Mouse (Mus musculus) heart, postnatal 0 days (tissue): ENCODE results near the gene Hist1h2bb. TPM values are rescaled to one million over a fixed set of nuclear protein-coding genes. Genes with fewer than 3 reads are reported as not detected.

ENCODE experiments used
- ATAC-seq: fragments of 200-750 bp; cut with Nextera tagmentation; 2 replicates; pipeline ENCODE4 v1.8.0; 2017; ENCODE audit warnings: low read depth, moderate number of reproducible peaks, moderate library complexity; ENCODE audit not compliant: insufficient read depth
- DNase-seq: peaks from one replicate; pipeline ENCODE4 v3.0.0-alpha.2; 2016; ENCODE audit warnings: low spot score
- H3K27ac ChIP-seq: fragments of 300-500 bp; sonication (generic); 2 replicates; pipeline ENCODE4 v1.5.1; 2014; ENCODE audit warnings: low read depth, mild to moderate bottlenecking
- H3K27me3 ChIP-seq: fragments of 300-500 bp; sonication (generic); 2 replicates; pipeline ENCODE4 v1.6.1; 2014; ENCODE audit warnings: low read length, mixed read lengths; ENCODE audit not compliant: control insufficient read depth, insufficient read depth
- H3K36me3 ChIP-seq: fragments of 300-500 bp; sonication (generic); replicated peaks from 2 replicates; pipeline ENCODE4 v1.6.1; 2014; ENCODE audit warnings: low read length, mixed read lengths; ENCODE audit not compliant: control insufficient read depth, insufficient read depth
- H3K4me1 ChIP-seq: fragments of 300-500 bp; sonication (generic); 2 replicates; pipeline ENCODE4 v1.6.1; 2014; ENCODE audit warnings: antibody characterized with exemption; ENCODE audit not compliant: control insufficient read depth, insufficient read depth
- H3K4me2 ChIP-seq: fragments of 300-500 bp; sonication (generic); 2 replicates; pipeline ENCODE4 v1.6.1; 2014; ENCODE audit warnings: low read depth, mild to moderate bottlenecking, low read length, moderate library complexity
- H3K4me3 ChIP-seq: fragments of 300-500 bp; sonication (generic); 2 replicates; pipeline ENCODE4 v1.5.1; 2014; ENCODE audit warnings: low read depth, low read length
- H3K9ac ChIP-seq: fragments of 300-500 bp; sonication (generic); replicated peaks from 2 replicates; pipeline ENCODE4 v1.6.1; 2014; ENCODE audit warnings: low read depth, low read length, mixed read lengths
- H3K9me3 ChIP-seq: fragments of 300-500 bp; sonication (generic); replicated peaks from 2 replicates; pipeline ENCODE4 v1.6.1; 2016; ENCODE audit warnings: low read length; ENCODE audit not compliant: control insufficient read depth
- CTCF ChIP-seq: IDR thresholded peaks from 2 replicates; pipeline ENCODE4 v1.5.1; 2016; ENCODE audit warnings: antibody characterized with exemption, control low read depth, low read depth
- EP300 ChIP-seq: IDR thresholded peaks from 2 replicates; pipeline ENCODE4 v1.6.1; 2016; ENCODE audit warnings: antibody characterized with exemption, low read depth
- WGBS: fragments of 180-500 bp; shearing (Covaris S2); extraction: QIAGEN DNeasy Blood & Tissue Kit; methylation state at CpG from one replicate; pipeline ENCODE4 v1.1.7; 2014; 5-methylcytosine and 5-hydroxymethylcytosine counted together
- polyA plus RNA-seq: library from polyadenylated mRNA; unstranded; fragments of >200 nt; fragmentation: Nextera tagmentation; extraction: Ambion mirVana; gene quantifications from 2 replicates; pipeline ENCODE4 v1.2.1, GENCODE M21; 2015
- total RNA-seq: library from RNA; depleted of rRNA; stranded (reverse); fragments of >200 nt; gene quantifications from 2 replicates; pipeline ENCODE4 v1.2.3, GENCODE M21; 2014; ENCODE audit warnings: low replicate concordance

Hist1h2bb gene
- total and polyA plus RNA-seq, 2 experiments from 2014 or later, result 0.78 to 1,547 TPM

DNA sequence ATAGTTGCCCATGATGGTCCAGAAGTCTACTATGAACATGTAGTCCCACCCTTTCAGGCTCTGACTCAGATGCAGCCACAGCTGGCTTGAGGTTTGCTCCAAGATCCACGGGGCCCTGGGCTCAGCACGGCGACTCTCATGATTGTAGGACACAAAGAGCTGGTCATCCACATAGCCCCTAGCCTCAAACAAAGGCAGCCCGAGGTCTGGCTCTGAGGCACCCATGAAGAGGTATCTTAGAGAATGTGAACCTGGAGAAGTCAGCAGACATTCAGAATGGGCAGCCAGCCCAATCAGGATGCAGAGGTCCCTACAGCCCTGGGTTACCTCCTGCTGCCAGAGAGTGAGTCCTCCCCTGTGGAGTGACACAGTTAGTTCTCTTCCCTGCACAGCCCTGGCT, 38.5 kb upstream of the Hist1h2bb start:
- ATAC-seq (no peak), DNase-seq (no peak)
- Histone ChIP-seq H3K36me3 (no peaks in the 10 kb centered on the region), H3K27ac (no peak overlapping the region), H3K4me3 (no peak overlapping the region), H3K9ac (no peak overlapping the region), H3K4me2 (no peak overlapping the region), H3K4me1 (peaks cover 4% of the 10 kb centered on the region; the same call in 1 of the 2 replicates), H3K9me3 (no peaks in the 10 kb centered on the region), H3K27me3 (no peaks in the 10 kb centered on the region)
- TF ChIP-seq EP300 (no peak), CTCF (no peak)
- 88% methylated on average over 4 of the region's 4 CpGs for WGBS

DNA sequence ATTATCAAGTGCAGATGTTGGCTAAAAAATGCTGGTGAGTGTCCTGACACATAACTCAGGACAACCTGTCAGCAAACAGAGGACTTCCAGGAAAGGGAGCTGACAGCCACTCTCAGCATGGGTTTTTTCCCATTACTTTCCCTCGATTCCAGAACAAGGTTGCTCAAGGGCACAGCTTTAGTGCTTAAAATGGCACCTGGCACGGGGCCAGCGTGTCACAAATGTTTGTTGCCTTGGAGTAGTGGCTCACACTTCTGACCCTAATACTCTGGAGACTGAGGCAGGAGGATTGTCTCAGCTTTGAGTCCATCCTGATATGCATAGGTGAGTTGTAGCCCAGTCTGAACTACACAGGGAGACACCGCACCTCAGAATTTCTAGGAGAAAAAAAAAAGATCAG, 37.9 kb upstream of the Hist1h2bb start:
- Histone ChIP-seq H3K4me3 (no peak overlapping the region), H3K4me1 (peaks cover 4% of the 10 kb centered on the region; the same call in 1 of the 2 replicates), H3K9me3 (no peaks in the 10 kb centered on the region), H3K27ac (no peak overlapping the region), H3K9ac (no peak overlapping the region), H3K4me2 (no peak overlapping the region), H3K36me3 (no peaks in the 10 kb centered on the region), H3K27me3 (no peaks in the 10 kb centered on the region)
- ATAC-seq, result 0 out of 2 replicates have a peak, but pooled peaks have one; percentile 16
- 42% methylated on average over 4 of the region's 4 CpGs for WGBS
- TF ChIP-seq CTCF (no peak), EP300 (no peak)
- DNase-seq, result no peak

DNA sequence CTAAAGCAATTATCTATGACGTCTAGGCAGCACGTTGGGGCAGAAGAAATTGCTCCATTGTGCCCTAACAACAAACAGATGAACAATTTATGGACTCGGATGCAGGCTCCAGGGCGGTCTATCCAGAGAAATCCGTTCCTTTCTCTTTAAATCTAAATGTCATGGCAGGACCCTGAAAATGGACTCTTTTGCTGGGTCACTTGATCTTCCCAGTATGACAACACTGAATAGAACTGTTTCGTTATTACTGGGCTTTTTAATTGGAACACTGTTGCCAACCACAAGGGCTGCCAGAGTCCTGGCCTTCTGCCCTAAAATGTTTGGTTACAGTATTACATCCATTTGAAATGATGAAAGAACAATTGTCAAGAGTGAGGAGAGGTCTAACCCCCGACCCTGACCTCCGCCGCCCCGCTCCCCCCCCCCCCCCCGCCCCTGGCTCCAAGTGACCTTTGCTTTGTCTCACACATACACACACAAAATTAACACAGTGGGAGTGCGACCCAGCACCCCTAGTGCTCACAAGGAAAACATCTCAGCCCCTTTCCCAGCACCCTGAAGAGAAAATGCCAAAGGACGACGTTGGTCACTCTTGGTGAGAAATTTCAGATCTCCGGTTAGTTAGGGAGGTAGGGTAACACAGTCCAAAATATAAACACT, 36.7 kb upstream of the Hist1h2bb start:
- H3K9me3 ChIP-seq, result no peaks in the 10 kb centered on the region
- H3K27me3 ChIP-seq, result no peaks in the 10 kb centered on the region
- no peaks in the 10 kb centered on the region for H3K36me3 ChIP-seq
- ATAC-seq, result no peak; the same call in 1 of the 2 replicates
- 33% methylated on average over 15 of the region's 15 CpGs for WGBS
- peak overlapping the region; percentile 83 for H3K27ac ChIP-seq
- H3K4me3 ChIP-seq, result peak overlapping the region; percentile 70
- peaks cover 4% of the 10 kb centered on the region; the same call in 1 of the 2 replicates for H3K4me1 ChIP-seq
- H3K9ac ChIP-seq, result peak overlapping the region; percentile 82
- no peak for DNase-seq
- peak overlapping the region; percentile 91 for H3K4me2 ChIP-seq
- TF ChIP-seq EP300 (no peak), CTCF (no peak)

DNA sequence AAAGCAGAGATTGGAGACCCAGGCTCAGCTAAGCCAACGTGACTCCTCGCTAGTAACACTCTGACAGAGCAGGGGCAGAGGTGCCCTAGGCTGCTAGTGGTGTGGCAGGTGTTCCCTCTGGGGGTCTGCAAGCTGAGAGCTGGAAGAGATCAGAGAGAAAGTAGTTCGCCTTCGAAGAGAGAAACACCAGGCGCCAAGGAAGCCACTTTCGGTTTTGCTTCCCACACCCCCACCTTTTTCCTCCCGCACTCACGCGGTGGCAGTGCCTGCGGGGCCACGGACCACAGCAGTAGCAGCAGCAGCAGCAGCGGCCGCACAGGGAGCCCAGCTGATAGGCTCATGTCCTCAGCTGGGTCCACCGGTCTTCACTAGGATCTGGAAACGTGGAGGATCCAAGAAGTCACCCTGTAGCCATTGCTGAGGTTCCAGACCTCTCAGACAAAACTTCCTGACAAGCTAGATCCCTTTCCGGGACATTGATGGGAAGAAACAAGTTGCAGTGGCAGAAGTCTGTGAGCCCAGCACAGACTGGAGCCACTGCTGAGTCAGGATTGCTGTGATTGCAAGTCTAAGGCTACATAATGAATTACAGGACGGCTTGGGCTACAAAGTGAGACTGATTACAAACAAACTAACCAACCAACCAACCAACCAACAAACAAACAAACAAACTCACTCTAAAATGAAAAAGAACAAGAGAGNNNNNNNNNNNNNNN, 36.0 kb upstream of the Hist1h2bb start, which contains the start of gene Hfe:
Gene Hfe (minus strand): TSS at position 481 of the 716 bp plus-strand sequence.
- TF ChIP-seq CTCF (no peak), EP300 (no peak)
- H3K27me3 ChIP-seq, result no peaks in the 10 kb centered on the region
- peak within 1 kb of the TSS; percentile 82 for H3K9ac ChIP-seq
- peak within 1 kb of the TSS; percentile 91 for H3K4me2 ChIP-seq
- peak within 1 kb of the TSS; percentile 83 for H3K27ac ChIP-seq
- peak within 1 kb of the TSS; percentile 70 for H3K4me3 ChIP-seq
- ATAC-seq (peak; percentile 58), DNase-seq (peak; percentile 70)
- no peaks in the 10 kb centered on the region for H3K9me3 ChIP-seq
- no peaks in the 10 kb centered on the region for H3K36me3 ChIP-seq
- peaks cover 4% of the 10 kb centered on the region; the same call in 1 of the 2 replicates for H3K4me1 ChIP-seq
- 2% methylated on average over 17 of the region's 17 CpGs for WGBS

DNA sequence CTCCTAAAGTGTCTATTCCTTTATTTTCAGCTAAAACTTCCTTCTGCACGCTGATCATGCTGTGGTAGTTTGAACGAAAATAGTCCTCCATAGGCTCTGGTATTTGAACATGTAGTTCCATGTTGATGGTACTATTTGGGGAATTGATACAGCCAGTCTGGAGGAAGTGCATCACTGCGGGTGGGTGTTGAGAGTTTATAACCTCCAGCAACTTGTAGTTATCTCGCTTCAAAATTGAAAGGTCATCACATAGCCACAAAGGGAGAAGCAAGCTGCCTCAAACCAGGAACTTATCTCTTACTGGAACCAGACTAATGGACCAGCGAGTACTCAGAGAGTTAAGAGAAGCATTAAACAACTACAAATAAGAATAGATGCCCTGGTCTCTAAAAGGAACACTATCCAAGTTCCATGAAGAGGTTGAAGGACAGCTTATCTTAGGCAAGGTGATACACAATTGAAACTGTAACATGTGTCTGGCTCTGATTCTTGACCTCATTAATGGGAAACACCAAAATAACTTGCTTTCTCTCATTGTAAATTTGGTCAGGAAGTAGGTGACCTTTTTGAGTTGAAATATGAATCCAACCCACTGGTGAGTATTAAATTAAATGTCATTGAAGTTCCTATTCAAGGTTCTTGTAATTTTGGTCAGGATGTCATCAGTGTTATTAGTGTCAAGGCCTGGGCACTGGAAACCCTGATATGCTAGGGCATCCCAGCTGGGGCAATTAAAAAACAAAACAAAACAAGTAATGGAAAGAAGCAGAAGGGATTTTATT, 30.1 kb upstream of the Hist1h2bb start:
- no peak overlapping the region for H3K9ac ChIP-seq
- no peak overlapping the region for H3K4me3 ChIP-seq
- H3K4me2 ChIP-seq, result no peak overlapping the region
- peak overlapping the region; percentile 36 for H3K27ac ChIP-seq
- H3K36me3 ChIP-seq, result no peaks in the 10 kb centered on the region
- no peak for TF ChIP-seq EP300
- TF ChIP-seq CTCF, result no peak
- ATAC-seq (0 out of 2 replicates have a peak, but pooled peaks have one; percentile 27), DNase-seq (no peak)
- WGBS, result 40% methylated on average over 5 of the region's 5 CpGs
- H3K27me3 ChIP-seq, result no peaks in the 10 kb centered on the region
- H3K9me3 ChIP-seq, result no peaks in the 10 kb centered on the region
- peaks cover 5% of the 10 kb centered on the region; the same call in 1 of the 2 replicates for H3K4me1 ChIP-seq
